Mouse (Mus musculus) olfactory bulb, adult 2 months (tissue): ENCODE measurements around the gene Sstr4.

Experiments
- CTCF ChIP-seq: fragments of 200-500 bp; IDR thresholded peaks from 2 replicates; pipeline ENCODE4 v1.5.1; 2012; ENCODE audit warnings: low read depth, mild to moderate bottlenecking, low read length, moderate library complexity; ENCODE audit not compliant: insufficient read depth
- POLR2A ChIP-seq: fragments of 200-500 bp; IDR thresholded peaks from 2 replicates; pipeline ENCODE4 v1.6.1; 2012; ENCODE audit warnings: mild to moderate bottlenecking, low read depth, low read length, moderate library complexity; ENCODE audit not compliant: insufficient read depth

GRCm38 (mm10) chr2:148346976-148347375, 48.2 kb upstream of the Sstr4 start:
- TF ChIP-seq CTCF (no peak), POLR2A (no peak)
